Mouse (Mus musculus) forebrain, embryonic 16.5 days (tissue): ENCODE data around the gene Ifih1. TPM values are rescaled to one million over a fixed set of nuclear protein-coding genes. Genes with fewer than 3 reads are reported as not detected.

Experiments used
- ATAC-seq: fragments of 200-750 bp; cut with Nextera tagmentation; 2 replicates; pipeline ENCODE4 v1.8.0; 2017; ENCODE audit warnings: mild to moderate bottlenecking, moderate library complexity
- H3K27ac ChIP-seq: fragments of 300-500 bp; sonication (generic); 2 replicates; pipeline ENCODE4 v1.5.1; 2014; ENCODE audit warnings: low read length, control low read depth
- H3K27me3 ChIP-seq: fragments of 300-500 bp; sonication (generic); replicated peaks from 2 replicates; pipeline ENCODE4 v1.6.1; 2014; ENCODE audit warnings: low read length; ENCODE audit not compliant: control insufficient read depth, insufficient read depth
- H3K36me3 ChIP-seq: fragments of 300-500 bp; sonication (generic); 2 replicates; pipeline ENCODE4 v1.6.1; 2014; ENCODE audit not compliant: control insufficient read depth, insufficient read depth
- H3K4me1 ChIP-seq: fragments of 300-500 bp; sonication (generic); replicated peaks from 2 replicates; pipeline ENCODE4 v1.6.1; 2014; ENCODE audit warnings: low read length; ENCODE audit not compliant: control insufficient read depth, insufficient read depth
- H3K4me2 ChIP-seq: fragments of 300-500 bp; sonication (generic); 2 replicates; pipeline ENCODE4 v1.6.1; 2014; ENCODE audit warnings: mild to moderate bottlenecking, low read length, control low read depth
- H3K4me3 ChIP-seq: fragments of 300-500 bp; sonication (generic); replicated peaks from 2 replicates; pipeline ENCODE4 v1.5.1; 2014; ENCODE audit warnings: mild to moderate bottlenecking, low read length, control low read depth
- H3K9ac ChIP-seq: fragments of 300-500 bp; sonication (generic); replicated peaks from 2 replicates; pipeline ENCODE4 v1.6.1; 2014; ENCODE audit warnings: low read depth, low read length, control low read depth
- H3K9me3 ChIP-seq: fragments of 300-500 bp; sonication (generic); 2 replicates; pipeline ENCODE4 v1.6.1; 2016; ENCODE audit warnings: low read length; ENCODE audit not compliant: control insufficient read depth
- WGBS: fragments of 180-500 bp; shearing (Covaris S2); extraction: QIAGEN DNeasy Blood & Tissue Kit; methylation state at CpG from one replicate; pipeline ENCODE4 v1.1.7; 2014; 5-methylcytosine and 5-hydroxymethylcytosine counted together
- polyA plus RNA-seq: library from polyadenylated mRNA; unstranded; fragments of >200 nt; fragmentation: Nextera tagmentation; extraction: Ambion mirVana; gene quantifications from 2 replicates; pipeline ENCODE4 v1.2.1, GENCODE M21; 2015

The Ifih1 gene
- polyA plus RNA-seq, 1 experiment from 2014 or later, result 1.2 TPM

GRCm38 (mm10) chr2:62574250-62574649 lies 71.8 kb downstream of the Ifih1 start:
- 73% methylated on average over 7 of the region's 7 CpGs for WGBS
- no peak for ATAC-seq
- H3K9me3 ChIP-seq, result no peaks in the 10 kb centered on the region

GRCm38 (mm10) chr2:62573753-62574159 lies 72.3 kb downstream of the Ifih1 start, which contains the start of gene Fap:
Gene Fap, minus strand, starts transcription at chr2:62574075.
- Histone ChIP-seq H3K4me2 (no peak within 1 kb of the TSS), H3K4me1 (no peaks in the 10 kb centered on the region), H3K36me3 (no peaks in the 10 kb centered on the region), H3K27ac (no peak within 1 kb of the TSS), H3K4me3 (no peak within 1 kb of the TSS), H3K9me3 (no peaks in the 10 kb centered on the region), H3K27me3 (no peaks in the 10 kb centered on the region), H3K9ac (no peak within 1 kb of the TSS)
- 88% methylated on average over 12 of the region's 12 CpGs for WGBS
- ATAC-seq, result no peak

More at GRCm38 (mm10) chr2:62574250-62574649, 71.8 kb downstream of the Ifih1 start:
- H3K4me3 ChIP-seq, result no peak overlapping the region
- H3K27me3 ChIP-seq, result no peaks in the 10 kb centered on the region
- H3K4me2 ChIP-seq, result no peak overlapping the region
- H3K27ac ChIP-seq, result no peak overlapping the region
- H3K9ac ChIP-seq, result no peak overlapping the region
- no peaks in the 10 kb centered on the region for H3K4me1 ChIP-seq
- no peaks in the 10 kb centered on the region for H3K36me3 ChIP-seq

- Histone ChIP-seq H3K27me3 (no peaks in the 10 kb centered on the region), H3K9me3 (no peaks in the 10 kb centered on the region), H3K4me3 (no peak overlapping the region), H3K4me2 (no peak overlapping the region), H3K36me3 (no peaks in the 10 kb centered on the region), H3K9ac (no peak overlapping the region), H3K4me1 (no peaks in the 10 kb centered on the region), H3K27ac (no peak overlapping the region)
- ATAC-seq, result no peak
- 80% methylated on average over 10 of the region's 10 CpGs for WGBS
These were observed 72.8 kb downstream of the Ifih1 start for GRCm38 (mm10) chr2:62573099-62573752.

- Histone ChIP-seq H3K27ac (no peak overlapping the region), H3K4me1 (no peaks in the 10 kb centered on the region), H3K4me2 (no peak overlapping the region), H3K27me3 (no peaks in the 10 kb centered on the region), H3K4me3 (no peak overlapping the region), H3K9me3 (peaks cover 3% of the 10 kb centered on the region; the same call in 1 of the 2 replicates), H3K9ac (no peak overlapping the region), H3K36me3 (no peaks in the 10 kb centered on the region)
- ATAC-seq, result no peak
- WGBS, result 92% methylated on average over 1 of the region's 1 CpGs
These were observed 81.4 kb downstream of the Ifih1 start for GRCm38 (mm10) chr2:62564687-62565086.

GRCm38 (mm10) chr2:62562661-62563485 lies 83.2 kb downstream of the Ifih1 start:
- 58% methylated on average over 5 of the region's 5 CpGs for WGBS
- Histone ChIP-seq H3K27ac (no peak overlapping the region), H3K9ac (no peak overlapping the region), H3K9me3 (peaks cover 3% of the 10 kb centered on the region; the same call in 1 of the 2 replicates), H3K27me3 (no peaks in the 10 kb centered on the region), H3K4me1 (no peaks in the 10 kb centered on the region), H3K4me3 (no peak overlapping the region), H3K36me3 (no peaks in the 10 kb centered on the region), H3K4me2 (no peak overlapping the region)
- no peak for ATAC-seq

GRCm38 (mm10) chr2:62557417-62557816 lies 88.6 kb downstream of the Ifih1 start:
- Histone ChIP-seq H3K4me3 (no peak overlapping the region), H3K27ac (no peak overlapping the region), H3K9me3 (no peaks in the 10 kb centered on the region), H3K27me3 (no peaks in the 10 kb centered on the region), H3K4me1 (no peaks in the 10 kb centered on the region), H3K9ac (no peak overlapping the region), H3K4me2 (no peak overlapping the region), H3K36me3 (no peaks in the 10 kb centered on the region)
- ATAC-seq, result no peak
- 75% methylated on average over 2 of the region's 2 CpGs for WGBS

GRCm38 (mm10) chr2:62556349-62556748 lies 89.7 kb downstream of the Ifih1 start:
- no peak overlapping the region for H3K4me2 ChIP-seq
- no peak for ATAC-seq
- H3K27ac ChIP-seq, result no peak overlapping the region
- H3K9me3 ChIP-seq, result no peaks in the 10 kb centered on the region
- 89% methylated on average over 9 of the region's 9 CpGs for WGBS
- H3K36me3 ChIP-seq, result no peaks in the 10 kb centered on the region
- H3K4me1 ChIP-seq, result no peaks in the 10 kb centered on the region
- no peak overlapping the region for H3K9ac ChIP-seq
- no peak overlapping the region for H3K4me3 ChIP-seq
- no peaks in the 10 kb centered on the region for H3K27me3 ChIP-seq

- H3K36me3 ChIP-seq, result no peaks in the 10 kb centered on the region
- WGBS, result 84% methylated on average over 3 of the region's 3 CpGs
- H3K4me3 ChIP-seq, result no peak overlapping the region
- H3K4me1 ChIP-seq, result no peaks in the 10 kb centered on the region
- H3K9me3 ChIP-seq, result no peaks in the 10 kb centered on the region
- H3K4me2 ChIP-seq, result no peak overlapping the region
- H3K27ac ChIP-seq, result no peak overlapping the region
- no peak for ATAC-seq
- no peak overlapping the region for H3K9ac ChIP-seq
- no peaks in the 10 kb centered on the region for H3K27me3 ChIP-seq
These were observed 96.4 kb downstream of the Ifih1 start for GRCm38 (mm10) chr2:62549659-62550058.

- WGBS, result 75% methylated on average over 4 of the region's 4 CpGs
- H3K4me1 ChIP-seq, result no peaks in the 10 kb centered on the region
- no peak for ATAC-seq
- H3K4me2 ChIP-seq, result no peak overlapping the region
- no peak overlapping the region for H3K9ac ChIP-seq
- no peak overlapping the region for H3K4me3 ChIP-seq
- no peak overlapping the region for H3K27ac ChIP-seq
- H3K27me3 ChIP-seq, result no peaks in the 10 kb centered on the region
- H3K9me3 ChIP-seq, result no peaks in the 10 kb centered on the region
- H3K36me3 ChIP-seq, result no peaks in the 10 kb centered on the region
These were observed 96.9 kb downstream of the Ifih1 start for GRCm38 (mm10) chr2:62549131-62549530.
